Mouse (Mus musculus) myocyte (in vitro differentiated cells): ENCODE measurements at regions not wholly inside any gene's neighbourhood (a gene's known extent, or its start where the extent isn't known, plus 50 kb on each side); places are given as distances from the start of the nearest gene placed in this dataset.

ENCODE experiments used
- H3K27me3 ChIP-seq: one replicate; pipeline ENCODE4 v1.6.1; 2011; ENCODE audit not compliant: control insufficient read depth, insufficient read depth, insufficient read length
- H3K36me3 ChIP-seq: one replicate; pipeline ENCODE4 v1.6.1; 2011; ENCODE audit not compliant: control insufficient read depth, insufficient read depth
- H3K4me2 ChIP-seq: one replicate; pipeline ENCODE4 v1.6.1; 2011; ENCODE audit warnings: low read depth, control low read depth
- H3K4me3 ChIP-seq: one replicate; pipeline ENCODE4 v1.5.1; 2011; ENCODE audit warnings: mild to moderate bottlenecking, control low read depth, moderate library complexity
- H3K79me2 ChIP-seq: one replicate; pipeline ENCODE4 v1.6.1; 2011; ENCODE audit not compliant: control insufficient read depth, insufficient read depth
- H3ac ChIP-seq: one replicate; pipeline ENCODE4 v1.6.1; 2011; ENCODE audit not compliant: control insufficient read depth, insufficient read length
- CEBPB ChIP-seq: IDR thresholded peaks from 2 replicates; pipeline ENCODE4 v1.6.1; 2011; ENCODE audit warnings: mild to moderate bottlenecking, moderate library complexity; ENCODE audit not compliant: poor library complexity, insufficient read depth, severe bottlenecking
- E2F4 ChIP-seq: IDR thresholded peaks from one replicate; pipeline ENCODE4 v1.6.1; 2011; ENCODE audit warnings: mild to moderate bottlenecking, control low read depth, moderate library complexity; ENCODE audit not compliant: insufficient read depth
- MAX ChIP-seq: IDR thresholded peaks from one replicate; pipeline ENCODE4 v1.6.1; 2011; ENCODE audit warnings: low read depth, mild to moderate bottlenecking, control low read depth
- MYOD1 ChIP-seq, 3 experiments: IDR thresholded peaks; one replicate each; pipeline ENCODE4 v1.6.1; 2011; ENCODE audit warnings: control low read depth in 2 of 3, low read depth in 2 of 3, mild to moderate bottlenecking in 2 of 3, moderate library complexity in 1 of 3; ENCODE audit not compliant: insufficient read length in 2 of 3, control insufficient read depth in 1 of 3
- MYOG ChIP-seq, 3 experiments: IDR thresholded peaks; one replicate each; pipeline ENCODE4 v1.6.1; 2011; ENCODE audit warnings: control low read depth in 2 of 3, low read depth in 2 of 3, mild to moderate bottlenecking in 2 of 3; ENCODE audit not compliant: insufficient read length in 2 of 3, control insufficient read depth in 1 of 3, insufficient read depth in 1 of 3
- POLR2A ChIP-seq: IDR thresholded peaks from one replicate; pipeline ENCODE4 v1.6.1; 2011; ENCODE audit warnings: low read depth, mild to moderate bottlenecking, control low read depth, moderate library complexity; ENCODE audit not compliant: insufficient read length
- POLR2AphosphoS2 ChIP-seq: IDR thresholded peaks from one replicate; pipeline ENCODE4 v1.6.1; 2011; ENCODE audit warnings: low read depth, control low read depth; ENCODE audit not compliant: insufficient read length
- REST ChIP-seq: IDR thresholded peaks from one replicate; pipeline ENCODE4 v1.6.1; 2011; ENCODE audit warnings: mild to moderate bottlenecking, control low read depth, moderate library complexity; ENCODE audit not compliant: insufficient read depth, insufficient read length
- SRF ChIP-seq: IDR thresholded peaks from one replicate; pipeline ENCODE4 v1.6.1; 2011; ENCODE audit warnings: low read depth; ENCODE audit not compliant: control insufficient read depth, insufficient read length
- TCF12 ChIP-seq: IDR thresholded peaks from one replicate; pipeline ENCODE4 v1.6.1; 2011; ENCODE audit warnings: mild to moderate bottlenecking, control low read depth; ENCODE audit not compliant: poor library complexity, insufficient read depth, severe bottlenecking
- TCF3 ChIP-seq: IDR thresholded peaks from one replicate; pipeline ENCODE4 v1.6.1; 2011; ENCODE audit warnings: low read depth, control low read depth; ENCODE audit not compliant: insufficient read length
- USF1 ChIP-seq: IDR thresholded peaks from one replicate; pipeline ENCODE4 v1.6.1; 2011; ENCODE audit warnings: low read depth, mild to moderate bottlenecking, control low read depth, moderate library complexity

GRCm38 (mm10) chr13:72833326-72833725, 204.7 kb downstream of the Irx2 start:
- no peak overlapping the region for H3ac ChIP-seq
- no peak overlapping the region for H3K4me2 ChIP-seq
- peaks cover 13% of the 10 kb centered on the region for H3K27me3 ChIP-seq
- no peaks in the 10 kb centered on the region for H3K79me2 ChIP-seq
- no peaks in the 10 kb centered on the region for H3K36me3 ChIP-seq
- H3K4me3 ChIP-seq: no peak overlapping the region
- TF ChIP-seq E2F4: no peak
- TF ChIP-seq MYOD1 (IDR thresholded peaks at IDR 0.05; ENCODE audit: control insufficient read depth in 1 of 3, insufficient read length in 2 of 3, low read depth in 2 of 3): no peak
- TF ChIP-seq TCF3: no peak
- TF ChIP-seq CEBPB: no peak
- TF ChIP-seq POLR2A: no peak
- no peak for TF ChIP-seq REST
- no peak for TF ChIP-seq MYOG (IDR thresholded peaks at IDR 0.05; ENCODE audit: control insufficient read depth in 1 of 3, insufficient read depth in 1 of 3, insufficient read length in 2 of 3, low read depth in 2 of 3)
- no peak for TF ChIP-seq USF1
- TF ChIP-seq TCF12: no peak
- TF ChIP-seq SRF: no peak
- no peak for TF ChIP-seq MAX
- TF ChIP-seq POLR2AphosphoS2: no peak

GRCm38 (mm10) chr13:72837016-72837415, 208.4 kb downstream of the Irx2 start:
- no peak overlapping the region for H3K4me2 ChIP-seq
- TF ChIP-seq TCF3 (no peak), SRF (no peak), MAX (no peak), POLR2A (no peak), CEBPB (no peak), TCF12 (no peak), MYOD1 (IDR thresholded peaks at IDR 0.05; ENCODE audit: control insufficient read depth in 1 of 3, insufficient read length in 2 of 3, low read depth in 2 of 3) (no peak), E2F4 (no peak), POLR2AphosphoS2 (no peak), MYOG (IDR thresholded peaks at IDR 0.05; ENCODE audit: control insufficient read depth in 1 of 3, insufficient read depth in 1 of 3, insufficient read length in 2 of 3, low read depth in 2 of 3) (no peak), REST (no peak), USF1 (no peak)
- H3K4me3 ChIP-seq: no peak overlapping the region
- no peaks in the 10 kb centered on the region for H3K36me3 ChIP-seq
- no peaks in the 10 kb centered on the region for H3K79me2 ChIP-seq
- H3ac ChIP-seq: no peak overlapping the region
- peaks cover 13% of the 10 kb centered on the region for H3K27me3 ChIP-seq

- no peak overlapping the region for H3ac ChIP-seq
- no peaks in the 10 kb centered on the region for H3K27me3 ChIP-seq
- TF ChIP-seq CEBPB (no peak), MAX (no peak), REST (no peak), MYOD1 (IDR thresholded peaks at IDR 0.05; ENCODE audit: control insufficient read depth in 1 of 3, insufficient read length in 2 of 3, low read depth in 2 of 3) (no peak), USF1 (no peak)
- no peaks in the 10 kb centered on the region for H3K79me2 ChIP-seq
- no peaks in the 10 kb centered on the region for H3K36me3 ChIP-seq
- no peak overlapping the region for H3K4me2 ChIP-seq
- no peak overlapping the region for H3K4me3 ChIP-seq
Observed at GRCm38 (mm10) chr13:72848097-72848496, 219.5 kb downstream of the Irx2 start.

GRCm38 (mm10) chr13:72849841-72850240, 221.2 kb downstream of the Irx2 start:
- Histone ChIP-seq H3K36me3 (no peaks in the 10 kb centered on the region), H3K79me2 (no peaks in the 10 kb centered on the region), H3K27me3 (no peaks in the 10 kb centered on the region), H3K4me2 (no peak overlapping the region), H3K4me3 (no peak overlapping the region), H3ac (no peak overlapping the region)
- TF ChIP-seq TCF12: no peak
- no peak for TF ChIP-seq TCF3
- no peak for TF ChIP-seq POLR2AphosphoS2
- TF ChIP-seq REST: no peak
- no peak for TF ChIP-seq USF1
- no peak for TF ChIP-seq E2F4
- TF ChIP-seq MAX: no peak
- no peak for TF ChIP-seq MYOG (IDR thresholded peaks at IDR 0.05; ENCODE audit: control insufficient read depth in 1 of 3, insufficient read depth in 1 of 3, insufficient read length in 2 of 3, low read depth in 2 of 3)

- no peak for TF ChIP-seq TCF12
- no peak for TF ChIP-seq E2F4
- no peak for TF ChIP-seq MAX
- TF ChIP-seq POLR2AphosphoS2: no peak
Observed at GRCm38 (mm10) chr13:72852896-72853295, 224.3 kb downstream of the Irx2 start.

More at GRCm38 (mm10) chr13:72852896-72853295, 224.3 kb downstream of the Irx2 start:
- H3K4me3 ChIP-seq: no peak overlapping the region
- no peaks in the 10 kb centered on the region for H3K36me3 ChIP-seq
- no peaks in the 10 kb centered on the region for H3K79me2 ChIP-seq
- H3K4me2 ChIP-seq: no peak overlapping the region
- no peaks in the 10 kb centered on the region for H3K27me3 ChIP-seq
- no peak overlapping the region for H3ac ChIP-seq
